Mouse (Mus musculus): ENCODE measurements around the gene Epb41l1. TPM values are rescaled to one million over a fixed set of nuclear protein-coding genes. Genes with fewer than 3 reads are reported as not detected.
A peak's percentile ranks its signal among the peaks of the same experiment; 100 is the strongest.

The Epb41l1 gene
- polyA plus RNA-seq, 1 experiment: 38.1 TPM

DNA sequence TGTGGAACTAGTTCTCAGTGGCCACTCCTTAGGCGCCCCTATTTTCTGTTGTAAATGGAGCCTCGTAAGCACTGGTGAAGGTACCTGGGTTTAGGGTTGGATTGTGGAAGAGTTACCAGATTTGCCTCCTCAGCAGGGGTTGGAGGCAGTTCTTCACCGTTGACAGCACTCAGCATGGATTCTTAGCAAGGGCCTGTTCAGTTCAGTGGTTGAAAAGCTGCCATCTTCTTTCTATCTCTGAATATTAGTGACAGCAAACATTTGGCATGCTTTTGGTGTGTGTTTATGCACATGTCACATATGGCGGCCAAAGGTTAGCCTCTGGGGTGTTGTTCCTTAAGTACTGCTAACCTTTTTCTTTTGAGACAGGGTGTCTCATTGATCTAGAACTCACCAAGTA lies 131.7 kb downstream of the Epb41l1 start:
- Histone ChIP-seq H3K36me3 (ENCODE audit: control insufficient read depth, insufficient read depth, low read length) (no peaks in the 10 kb centered on the region), H3K4me1 (ENCODE audit: control insufficient read depth, insufficient read depth, low read length) (0 out of 2 replicates have a peak, but pooled peaks cover 4% of the 10 kb centered on the region), H3K27me3 (replicated peaks; ENCODE audit: control insufficient read depth, insufficient read depth, low read length) (no peaks in the 10 kb centered on the region), H3K27ac (ENCODE audit: insufficient read depth, low read depth, low read length) (no peak overlapping the region), H3K4me3 (ENCODE audit: insufficient read depth, low read depth, low read length) (no peak overlapping the region)
- TF ChIP-seq CTCF (conservative IDR thresholded peaks at IDR 0.05; ENCODE audit: insufficient read depth, insufficient read length, low read depth, low read length): no peak
- no peak for TF ChIP-seq POLR2A (IDR thresholded peaks at IDR 0.05; ENCODE audit: low read depth, low read length)
- WGBS: 92% methylated on average over 4 of the region's 4 CpGs
- no peak for DNase-seq

DNA sequence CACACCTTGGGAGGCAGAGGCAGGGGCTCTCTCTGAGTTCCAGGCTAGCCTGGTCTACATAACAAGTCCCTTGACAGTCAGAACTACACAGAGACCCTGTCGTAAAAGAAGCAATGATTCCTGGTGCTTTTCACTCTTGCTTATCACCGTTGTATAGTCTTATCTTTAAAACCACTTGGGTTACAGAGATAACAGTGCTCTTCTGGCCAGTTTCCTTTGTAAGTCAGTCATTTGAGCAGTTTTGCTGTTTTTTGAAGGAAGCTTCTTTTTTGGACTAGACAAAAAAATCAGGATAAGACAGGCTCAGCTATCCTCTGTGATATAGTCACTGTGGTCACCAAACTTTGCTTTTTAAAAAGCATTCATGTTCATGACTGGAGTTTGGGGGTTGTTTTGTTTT lies 141.1 kb downstream of the Epb41l1 start:
- no peak for DNase-seq
- H3K4me1 ChIP-seq (ENCODE audit: control insufficient read depth, insufficient read depth, low read length): no peaks in the 10 kb centered on the region
- no peak for TF ChIP-seq CTCF (conservative IDR thresholded peaks at IDR 0.05; ENCODE audit: insufficient read depth, insufficient read length, low read depth, low read length)
- no peak for TF ChIP-seq POLR2A (IDR thresholded peaks at IDR 0.05; ENCODE audit: low read depth, low read length)
- no peaks in the 10 kb centered on the region for H3K27me3 ChIP-seq (replicated peaks; ENCODE audit: control insufficient read depth, insufficient read depth, low read length)
- 88% methylated on average over 2 of the region's 2 CpGs for WGBS
- no peaks in the 10 kb centered on the region; the same call in 1 of the 2 replicates for H3K36me3 ChIP-seq (ENCODE audit: control insufficient read depth, insufficient read depth, low read length)
- H3K27ac ChIP-seq (ENCODE audit: insufficient read depth, low read depth, low read length): no peak overlapping the region
- H3K4me3 ChIP-seq (ENCODE audit: insufficient read depth, low read depth, low read length): no peak overlapping the region

DNA sequence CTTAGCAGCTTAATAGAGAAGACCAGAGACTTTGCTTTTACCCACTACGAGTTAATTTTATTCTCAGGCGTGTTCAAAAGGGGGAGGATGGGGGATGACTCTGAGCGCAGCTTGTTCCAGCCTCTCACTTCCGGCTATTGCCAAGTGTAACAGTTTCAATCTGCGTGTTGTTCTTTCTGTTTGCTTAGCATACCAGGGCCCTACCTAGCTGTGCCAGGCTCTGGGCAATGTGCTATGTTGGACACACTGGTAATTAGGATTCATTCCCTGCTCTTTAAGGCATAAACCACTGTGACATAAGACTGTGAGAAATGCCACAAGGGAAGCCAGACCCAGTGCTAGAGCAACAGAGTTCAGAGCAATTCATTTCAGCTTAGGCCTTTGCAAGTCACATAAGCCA lies 142.8 kb downstream of the Epb41l1 start:
- 59% methylated on average over 5 of the region's 5 CpGs for WGBS
- Histone ChIP-seq H3K27me3 (replicated peaks; ENCODE audit: control insufficient read depth, insufficient read depth, low read length) (no peaks in the 10 kb centered on the region), H3K27ac (ENCODE audit: insufficient read depth, low read depth, low read length) (peak overlapping the region; percentile 67), H3K4me3 (ENCODE audit: insufficient read depth, low read depth, low read length) (no peak overlapping the region), H3K36me3 (ENCODE audit: control insufficient read depth, insufficient read depth, low read length) (no peaks in the 10 kb centered on the region; the same call in 1 of the 2 replicates), H3K4me1 (ENCODE audit: control insufficient read depth, insufficient read depth, low read length) (no peaks in the 10 kb centered on the region)
- DNase-seq: peak; percentile 25
- TF ChIP-seq CTCF (conservative IDR thresholded peaks at IDR 0.05; ENCODE audit: insufficient read depth, insufficient read length, low read depth, low read length) (no peak), POLR2A (IDR thresholded peaks at IDR 0.05; ENCODE audit: low read depth, low read length) (no peak)

DNA sequence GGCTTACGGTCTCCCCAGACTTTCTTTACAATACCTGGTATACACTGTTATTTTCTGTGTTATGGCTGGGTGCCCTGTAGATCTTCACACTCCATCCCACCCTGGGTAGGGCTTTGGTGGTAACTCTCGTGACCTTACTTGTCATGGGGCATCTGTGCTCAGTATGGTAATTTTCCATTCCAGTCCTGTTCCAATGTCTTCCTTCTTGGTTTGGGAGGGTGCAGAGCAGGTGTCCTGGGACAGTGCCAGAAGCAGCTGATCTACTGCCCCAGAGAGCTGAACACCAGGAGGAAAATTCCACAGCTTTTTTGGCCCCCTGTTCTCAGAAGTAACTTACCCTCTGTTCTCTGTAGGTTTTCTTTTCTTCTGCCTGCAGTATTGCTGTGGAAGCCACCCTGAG lies 145.8 kb downstream of the Epb41l1 start:
- H3K4me1 ChIP-seq (ENCODE audit: control insufficient read depth, insufficient read depth, low read length): no peaks in the 10 kb centered on the region
- WGBS: 64% methylated on average over 2 of the region's 2 CpGs
- H3K36me3 ChIP-seq (ENCODE audit: control insufficient read depth, insufficient read depth, low read length): no peaks in the 10 kb centered on the region
- peak overlapping the region; percentile 35 for H3K27ac ChIP-seq (ENCODE audit: insufficient read depth, low read depth, low read length)
- no peak overlapping the region for H3K4me3 ChIP-seq (ENCODE audit: insufficient read depth, low read depth, low read length)
- TF ChIP-seq POLR2A (IDR thresholded peaks at IDR 0.05; ENCODE audit: low read depth, low read length) (no peak), CTCF (conservative IDR thresholded peaks at IDR 0.05; ENCODE audit: insufficient read depth, insufficient read length, low read depth, low read length) (no peak)
- DNase-seq: peak; percentile 64
- H3K27me3 ChIP-seq (replicated peaks; ENCODE audit: control insufficient read depth, insufficient read depth, low read length): no peaks in the 10 kb centered on the region

DNA sequence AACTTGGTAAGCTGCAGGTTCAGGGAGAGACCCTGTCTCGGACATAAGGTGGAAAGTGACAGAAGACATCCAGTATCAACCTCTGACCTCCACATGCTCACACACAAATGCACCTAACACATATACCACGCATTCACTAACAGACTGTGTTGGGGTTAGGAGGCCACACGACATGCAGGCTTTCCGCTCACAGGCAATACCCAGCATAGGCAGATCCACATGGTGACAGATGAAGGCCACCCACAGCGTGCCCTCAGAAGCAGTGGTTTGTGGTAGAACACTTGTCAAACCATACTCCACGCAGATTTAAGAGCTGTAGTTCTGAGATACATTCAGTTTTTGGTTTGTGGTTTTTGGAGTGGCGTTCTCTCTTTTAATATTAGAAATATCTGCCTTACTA lies 147.9 kb downstream of the Epb41l1 start:
- Histone ChIP-seq H3K27ac (ENCODE audit: insufficient read depth, low read depth, low read length) (no peak overlapping the region), H3K4me3 (ENCODE audit: insufficient read depth, low read depth, low read length) (no peak overlapping the region), H3K4me1 (ENCODE audit: control insufficient read depth, insufficient read depth, low read length) (no peaks in the 10 kb centered on the region), H3K36me3 (ENCODE audit: control insufficient read depth, insufficient read depth, low read length) (no peaks in the 10 kb centered on the region), H3K27me3 (replicated peaks; ENCODE audit: control insufficient read depth, insufficient read depth, low read length) (no peaks in the 10 kb centered on the region)
- TF ChIP-seq POLR2A (IDR thresholded peaks at IDR 0.05; ENCODE audit: low read depth, low read length): no peak
- no peak for TF ChIP-seq CTCF (conservative IDR thresholded peaks at IDR 0.05; ENCODE audit: insufficient read depth, insufficient read length, low read depth, low read length)
- no peak for DNase-seq
- 91% methylated on average over 7 of the region's 7 CpGs for WGBS

DNA sequence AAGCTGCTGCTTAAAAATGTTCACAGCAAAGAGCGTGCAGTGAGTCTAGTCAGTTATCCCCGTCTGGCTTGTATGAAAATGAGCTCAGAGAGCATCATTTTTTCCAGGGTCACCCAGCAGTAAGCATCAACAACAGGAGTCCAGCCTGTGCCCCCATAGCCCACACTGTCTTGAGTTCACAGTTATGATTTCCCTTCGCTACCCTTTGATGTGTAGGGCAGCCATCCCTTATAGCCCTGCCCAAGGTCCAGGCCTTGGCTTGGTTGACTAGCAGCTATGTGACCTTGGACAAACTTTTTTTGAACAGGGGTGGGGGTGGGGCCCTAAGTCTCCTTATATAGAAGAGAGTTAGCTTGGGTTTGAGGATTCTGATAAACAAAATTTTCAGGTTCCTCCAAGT lies 148.6 kb downstream of the Epb41l1 start:
- WGBS: 90% methylated on average over 3 of the region's 3 CpGs
- no peaks in the 10 kb centered on the region for H3K4me1 ChIP-seq (ENCODE audit: control insufficient read depth, insufficient read depth, low read length)
- H3K36me3 ChIP-seq (ENCODE audit: control insufficient read depth, insufficient read depth, low read length): no peaks in the 10 kb centered on the region
- DNase-seq: no peak
- H3K27ac ChIP-seq (ENCODE audit: insufficient read depth, low read depth, low read length): no peak overlapping the region
- H3K4me3 ChIP-seq (ENCODE audit: insufficient read depth, low read depth, low read length): no peak overlapping the region
- H3K27me3 ChIP-seq (replicated peaks; ENCODE audit: control insufficient read depth, insufficient read depth, low read length): no peaks in the 10 kb centered on the region
- no peak for TF ChIP-seq POLR2A (IDR thresholded peaks at IDR 0.05; ENCODE audit: low read depth, low read length)
- TF ChIP-seq CTCF (conservative IDR thresholded peaks at IDR 0.05; ENCODE audit: insufficient read depth, insufficient read length, low read depth, low read length): no peak

DNA sequence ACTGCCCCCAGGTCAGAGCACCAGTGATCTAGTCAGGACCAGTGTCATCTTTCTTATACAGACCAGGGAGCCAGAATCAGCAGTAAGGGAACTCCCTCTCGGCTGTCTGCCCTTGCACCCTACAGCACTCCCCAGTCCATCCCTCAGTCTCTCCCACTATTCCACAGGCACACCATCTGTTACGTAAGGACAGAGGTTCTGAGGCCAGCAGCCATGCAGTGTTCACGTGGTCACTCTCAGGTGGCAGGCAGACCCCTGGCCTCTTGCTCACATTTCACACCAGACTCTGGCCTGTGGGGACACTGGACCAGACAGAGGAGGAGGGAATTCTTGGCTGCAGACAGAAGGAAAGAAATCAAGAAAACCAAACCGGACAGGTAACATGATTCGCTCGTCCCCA lies 150.8 kb downstream of the Epb41l1 start:
- no peaks in the 10 kb centered on the region for H3K36me3 ChIP-seq (ENCODE audit: control insufficient read depth, insufficient read depth, low read length)
- H3K27me3 ChIP-seq (replicated peaks; ENCODE audit: control insufficient read depth, insufficient read depth, low read length): no peaks in the 10 kb centered on the region
- DNase-seq: peak; percentile 22
- no peak overlapping the region for H3K27ac ChIP-seq (ENCODE audit: insufficient read depth, low read depth, low read length)
- WGBS: 61% methylated on average over 6 of the region's 6 CpGs
- no peak overlapping the region for H3K4me3 ChIP-seq (ENCODE audit: insufficient read depth, low read depth, low read length)
- TF ChIP-seq POLR2A (IDR thresholded peaks at IDR 0.05; ENCODE audit: low read depth, low read length): no peak
- TF ChIP-seq CTCF (conservative IDR thresholded peaks at IDR 0.05; ENCODE audit: insufficient read depth, insufficient read length, low read depth, low read length): no peak
- H3K4me1 ChIP-seq (ENCODE audit: control insufficient read depth, insufficient read depth, low read length): no peaks in the 10 kb centered on the region
